Mouse (Mus musculus): ENCODE measurements around the gene Kcnk1.

DNA sequence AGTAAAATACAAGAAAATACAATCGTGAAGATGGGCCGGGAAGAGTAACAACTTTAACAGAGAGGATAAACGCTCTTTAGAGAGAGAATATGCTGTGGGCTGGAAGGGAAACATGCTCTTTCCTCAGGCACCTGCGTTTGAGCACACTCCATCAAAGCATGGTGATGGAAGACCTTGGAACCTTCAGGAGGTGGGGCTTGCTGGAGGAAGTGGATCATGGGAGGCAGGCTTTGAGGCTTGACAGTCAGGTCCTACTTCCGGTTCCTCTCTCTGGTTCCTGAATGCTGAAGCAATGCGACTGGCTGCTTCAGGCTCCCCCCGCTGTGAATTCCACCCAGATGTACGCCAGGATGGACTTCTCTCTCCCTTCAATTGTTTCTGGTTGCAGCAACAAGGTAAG is 34.9 kb upstream of the Kcnk1 start:
- TF ChIP-seq CTCF (IDR thresholded peaks at IDR 0.05; ENCODE audit: low read depth, low read length) (no peak), POLR2A (IDR thresholded peaks at IDR 0.05; ENCODE audit: extremely low read depth, insufficient read depth, low read length) (no peak)
